Mouse (Mus musculus): ENCODE data around the gene Arhgdib. TPM values are rescaled to one million over a fixed set of nuclear protein-coding genes. Genes with fewer than 3 reads are reported as not detected.
A peak's percentile ranks its signal among the peaks of the same experiment; 100 is the strongest.
"Not testable (repeated sequence)": the region's sequence is repeated elsewhere in the genome, so short reads cannot be mapped to it uniquely, and the experiment has no call there.

The Arhgdib gene
- polyA plus RNA-seq, 1 experiment, result 1,280 TPM

- no peak overlapping the region for H3K4me3 ChIP-seq (ENCODE audit: insufficient read depth, low read length)
- TF ChIP-seq POLR2A (IDR thresholded peaks at IDR 0.05; ENCODE audit: borderline replicate concordance, low read depth, low read length) (no peak), CTCF (IDR thresholded peaks at IDR 0.05; ENCODE audit: low read depth, low read length) (no peak)
- peak overlapping the region; percentile 77; the same call in 1 of the 2 replicates for H3K27ac ChIP-seq (ENCODE audit: insufficient read depth, low read depth, low read length)
- H3K4me1 ChIP-seq (ENCODE audit: control insufficient read depth, insufficient read depth, low read length), result peaks cover 14% of the 10 kb centered on the region
These were observed 37.8 kb upstream of the Arhgdib start for GRCm38 (mm10) chr6:136979274-136980082.

GRCm38 (mm10) chr6:136968877-136969276 lies 27.2 kb upstream of the Arhgdib start:
- H3K4me3 ChIP-seq (ENCODE audit: insufficient read depth, low read length), result not testable (repeated sequence)

GRCm38 (mm10) chr6:136967466-136967865 lies 25.8 kb upstream of the Arhgdib start:
- TF ChIP-seq POLR2A (IDR thresholded peaks at IDR 0.05; ENCODE audit: borderline replicate concordance, low read depth, low read length) (no peak), CTCF (IDR thresholded peaks at IDR 0.05; ENCODE audit: low read depth, low read length) (no peak)
- no peak overlapping the region for H3K4me3 ChIP-seq (ENCODE audit: insufficient read depth, low read length)
- H3K27ac ChIP-seq (ENCODE audit: insufficient read depth, low read depth, low read length), result no peak overlapping the region
- peaks cover 34% of the 10 kb centered on the region for H3K4me1 ChIP-seq (ENCODE audit: control insufficient read depth, insufficient read depth, low read length)

More at GRCm38 (mm10) chr6:136968877-136969276, 27.2 kb upstream of the Arhgdib start:
- peaks cover 34% of the 10 kb centered on the region for H3K4me1 ChIP-seq (ENCODE audit: control insufficient read depth, insufficient read depth, low read length)
- not testable (repeated sequence) for H3K27ac ChIP-seq (ENCODE audit: insufficient read depth, low read depth, low read length)

- TF ChIP-seq POLR2A (IDR thresholded peaks at IDR 0.05; ENCODE audit: borderline replicate concordance, low read depth, low read length) (no peak), CTCF (IDR thresholded peaks at IDR 0.05; ENCODE audit: low read depth, low read length) (no peak)
- Histone ChIP-seq H3K4me3 (ENCODE audit: insufficient read depth, low read length) (no peak overlapping the region), H3K4me1 (ENCODE audit: control insufficient read depth, insufficient read depth, low read length) (peaks cover 34% of the 10 kb centered on the region), H3K27ac (ENCODE audit: insufficient read depth, low read depth, low read length) (no peak overlapping the region)
These were observed 24.2 kb upstream of the Arhgdib start for GRCm38 (mm10) chr6:136965912-136966311.

GRCm38 (mm10) chr6:136964609-136965510 lies 23.2 kb upstream of the Arhgdib start:
- H3K4me3 ChIP-seq (ENCODE audit: insufficient read depth, low read length), result 0 out of 2 replicates have a peak overlapping the region, but pooled peaks have one; percentile 16
- peaks cover 34% of the 10 kb centered on the region for H3K4me1 ChIP-seq (ENCODE audit: control insufficient read depth, insufficient read depth, low read length)
- peak overlapping the region; percentile 45 for H3K27ac ChIP-seq (ENCODE audit: insufficient read depth, low read depth, low read length)
- TF ChIP-seq POLR2A (IDR thresholded peaks at IDR 0.05; ENCODE audit: borderline replicate concordance, low read depth, low read length) (no peak), CTCF (IDR thresholded peaks at IDR 0.05; ENCODE audit: low read depth, low read length) (no peak)

GRCm38 (mm10) chr6:136962957-136963356 lies 21.3 kb upstream of the Arhgdib start:
- TF ChIP-seq POLR2A (IDR thresholded peaks at IDR 0.05; ENCODE audit: borderline replicate concordance, low read depth, low read length) (no peak), CTCF (IDR thresholded peaks at IDR 0.05; ENCODE audit: low read depth, low read length) (no peak)
- Histone ChIP-seq H3K4me3 (ENCODE audit: insufficient read depth, low read length) (no peak overlapping the region), H3K4me1 (ENCODE audit: control insufficient read depth, insufficient read depth, low read length) (peaks cover 34% of the 10 kb centered on the region), H3K27ac (ENCODE audit: insufficient read depth, low read depth, low read length) (no peak overlapping the region)

- Histone ChIP-seq H3K4me3 (ENCODE audit: insufficient read depth, low read length) (no peak overlapping the region), H3K4me1 (ENCODE audit: control insufficient read depth, insufficient read depth, low read length) (peaks cover 2% of the 10 kb centered on the region; the same call in 1 of the 2 replicates), H3K27ac (ENCODE audit: insufficient read depth, low read depth, low read length) (no peak overlapping the region)
- TF ChIP-seq CTCF (IDR thresholded peaks at IDR 0.05; ENCODE audit: low read depth, low read length) (no peak), POLR2A (IDR thresholded peaks at IDR 0.05; ENCODE audit: borderline replicate concordance, low read depth, low read length) (no peak)
These were observed 17.4 kb upstream of the Arhgdib start for GRCm38 (mm10) chr6:136959131-136959530.

GRCm38 (mm10) chr6:136957062-136957461 lies 15.4 kb upstream of the Arhgdib start:
- Histone ChIP-seq H3K4me1 (ENCODE audit: control insufficient read depth, insufficient read depth, low read length) (no peaks in the 10 kb centered on the region), H3K27ac (ENCODE audit: insufficient read depth, low read depth, low read length) (no peak overlapping the region), H3K4me3 (ENCODE audit: insufficient read depth, low read length) (no peak overlapping the region)
- TF ChIP-seq POLR2A (IDR thresholded peaks at IDR 0.05; ENCODE audit: borderline replicate concordance, low read depth, low read length), result no peak
- no peak for TF ChIP-seq CTCF (IDR thresholded peaks at IDR 0.05; ENCODE audit: low read depth, low read length)

GRCm38 (mm10) chr6:136955240-136955639 lies 13.5 kb upstream of the Arhgdib start:
- Histone ChIP-seq H3K27ac (ENCODE audit: insufficient read depth, low read depth, low read length) (no peak overlapping the region), H3K4me1 (ENCODE audit: control insufficient read depth, insufficient read depth, low read length) (no peaks in the 10 kb centered on the region), H3K4me3 (ENCODE audit: insufficient read depth, low read length) (no peak overlapping the region)
- TF ChIP-seq CTCF (IDR thresholded peaks at IDR 0.05; ENCODE audit: low read depth, low read length), result no peak
- no peak for TF ChIP-seq POLR2A (IDR thresholded peaks at IDR 0.05; ENCODE audit: borderline replicate concordance, low read depth, low read length)

GRCm38 (mm10) chr6:136954715-136955114 lies 13.0 kb upstream of the Arhgdib start:
- H3K4me1 ChIP-seq (ENCODE audit: control insufficient read depth, insufficient read depth, low read length), result no peaks in the 10 kb centered on the region
- no peak overlapping the region for H3K27ac ChIP-seq (ENCODE audit: insufficient read depth, low read depth, low read length)
- TF ChIP-seq POLR2A (IDR thresholded peaks at IDR 0.05; ENCODE audit: borderline replicate concordance, low read depth, low read length) (no peak), CTCF (IDR thresholded peaks at IDR 0.05; ENCODE audit: low read depth, low read length) (no peak)
- no peak overlapping the region for H3K4me3 ChIP-seq (ENCODE audit: insufficient read depth, low read length)

All from bone marrow macrophage, adult 2 months (primary cell).